Mouse (Mus musculus): ENCODE measurements around the gene Atg16l1.
A peak's percentile ranks its signal among the peaks of the same experiment; 100 is the strongest.

DNA sequence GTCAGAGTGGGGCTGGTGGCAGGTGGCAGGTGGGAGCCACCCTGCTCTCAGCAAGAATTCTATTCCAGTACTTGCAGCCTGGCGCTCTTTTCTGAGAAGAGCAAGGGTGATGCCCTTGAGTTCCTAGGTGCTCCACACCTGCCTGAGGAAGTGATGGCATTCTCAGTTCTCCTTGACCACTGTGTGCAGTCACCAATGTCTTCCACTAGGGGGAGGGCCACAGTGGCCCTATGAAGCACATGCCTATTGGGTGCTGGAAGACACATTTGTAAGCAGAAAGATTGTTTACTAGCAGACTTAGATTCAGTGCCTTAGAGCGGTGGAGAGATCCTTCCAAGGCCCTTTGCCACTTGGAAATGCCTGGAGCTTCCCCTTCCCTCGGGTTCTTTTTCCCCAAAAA lies 10.6 kb downstream of the Atg16l1 start:
- TF ChIP-seq CTCF (IDR thresholded peaks at IDR 0.05; ENCODE audit: low read depth), result peak; percentile 80
- TF ChIP-seq EP300 (optimal IDR thresholded peaks at IDR 0.05), result no peak
